Mouse (Mus musculus): ENCODE measurements around the gene Hk1. TPM values are rescaled to one million over a fixed set of nuclear protein-coding genes. Genes with fewer than 3 reads are reported as not detected.
"Not testable (repeated sequence)": the region's sequence is repeated elsewhere in the genome, so short reads cannot be mapped to it uniquely, and the experiment has no call there.

Hk1 gene
- total RNA-seq, 4 experiments from 2014 or later = 3.3 to 6.0 (median 5.3) TPM

DNA sequence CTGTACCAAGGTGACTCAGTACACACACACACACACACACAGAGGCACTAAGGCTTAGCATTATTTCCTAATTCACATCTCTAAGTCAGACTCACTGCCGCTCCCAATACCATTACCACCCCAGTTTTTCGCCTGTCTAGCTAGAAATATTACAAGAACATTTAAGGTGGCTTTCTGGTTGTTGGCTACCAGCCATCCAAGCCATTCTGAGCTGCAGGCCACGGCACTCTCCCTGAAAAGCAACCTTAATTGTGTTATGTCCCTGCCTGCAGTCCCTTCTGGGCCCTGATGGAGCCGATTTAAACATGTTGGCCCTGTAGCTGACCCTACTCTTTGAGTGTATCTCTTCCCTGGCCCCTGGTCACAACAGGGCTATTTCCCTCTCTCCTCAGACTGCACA is 37.8 kb downstream of the Hk1 start:
- DNase-seq (ENCODE audit: low spot score in 2 of 2) = no peak

DNA sequence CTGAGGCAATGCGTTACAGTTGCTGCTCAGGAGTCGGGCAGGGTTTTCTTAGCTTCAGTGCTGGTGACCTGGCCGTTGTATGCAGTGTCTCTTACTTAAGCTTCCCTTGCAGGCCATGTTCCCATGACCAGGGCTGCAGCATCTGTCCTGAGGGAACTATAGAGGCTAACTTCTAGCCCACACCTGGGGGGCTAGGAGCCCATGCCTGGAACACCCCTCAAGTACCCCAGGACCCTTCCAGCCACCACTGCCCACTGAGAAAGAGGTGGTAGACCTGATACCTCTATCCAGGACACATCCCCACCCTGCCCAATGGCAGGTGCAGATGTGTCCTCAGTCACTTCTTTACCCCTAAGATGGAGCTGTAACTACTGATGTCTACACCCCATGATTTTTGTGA is 38.7 kb downstream of the Hk1 start:
- DNase-seq (ENCODE audit: low spot score in 2 of 2) = no peak

DNA sequence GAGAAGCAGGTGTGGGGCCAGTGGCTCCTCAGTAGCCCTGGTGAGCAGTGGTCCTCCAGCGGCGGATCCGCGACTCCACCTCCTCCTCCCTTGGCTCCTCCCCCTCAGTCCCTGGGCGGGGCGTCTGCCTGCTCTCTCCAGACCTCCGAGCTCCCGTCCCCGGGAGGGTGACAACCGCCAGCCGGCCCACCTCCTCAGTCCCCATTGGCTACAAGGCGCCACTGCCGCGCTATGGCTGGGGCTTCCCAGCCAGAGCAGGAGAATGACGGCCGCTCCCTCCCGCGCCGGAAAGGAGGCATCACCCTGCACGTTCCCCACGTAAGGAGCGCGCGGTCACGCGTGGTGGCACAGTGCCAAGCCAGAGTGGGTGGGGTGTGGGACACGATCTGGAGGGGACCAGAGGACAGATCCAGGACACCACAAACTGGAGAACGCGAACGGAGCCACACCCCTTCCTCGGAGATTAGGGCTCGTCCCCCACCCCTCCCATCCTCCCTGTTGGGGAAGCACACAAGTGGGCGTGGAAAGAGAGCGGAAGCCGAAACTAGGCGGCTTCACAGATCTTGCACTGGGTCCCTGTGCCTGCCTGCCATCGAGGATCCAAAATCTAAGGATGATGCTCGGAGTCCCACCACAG is 39.5 kb downstream of the Hk1 start:
- peak; percentile 90 to 92 for DNase-seq (ENCODE audit: low spot score in 2 of 2)

DNA sequence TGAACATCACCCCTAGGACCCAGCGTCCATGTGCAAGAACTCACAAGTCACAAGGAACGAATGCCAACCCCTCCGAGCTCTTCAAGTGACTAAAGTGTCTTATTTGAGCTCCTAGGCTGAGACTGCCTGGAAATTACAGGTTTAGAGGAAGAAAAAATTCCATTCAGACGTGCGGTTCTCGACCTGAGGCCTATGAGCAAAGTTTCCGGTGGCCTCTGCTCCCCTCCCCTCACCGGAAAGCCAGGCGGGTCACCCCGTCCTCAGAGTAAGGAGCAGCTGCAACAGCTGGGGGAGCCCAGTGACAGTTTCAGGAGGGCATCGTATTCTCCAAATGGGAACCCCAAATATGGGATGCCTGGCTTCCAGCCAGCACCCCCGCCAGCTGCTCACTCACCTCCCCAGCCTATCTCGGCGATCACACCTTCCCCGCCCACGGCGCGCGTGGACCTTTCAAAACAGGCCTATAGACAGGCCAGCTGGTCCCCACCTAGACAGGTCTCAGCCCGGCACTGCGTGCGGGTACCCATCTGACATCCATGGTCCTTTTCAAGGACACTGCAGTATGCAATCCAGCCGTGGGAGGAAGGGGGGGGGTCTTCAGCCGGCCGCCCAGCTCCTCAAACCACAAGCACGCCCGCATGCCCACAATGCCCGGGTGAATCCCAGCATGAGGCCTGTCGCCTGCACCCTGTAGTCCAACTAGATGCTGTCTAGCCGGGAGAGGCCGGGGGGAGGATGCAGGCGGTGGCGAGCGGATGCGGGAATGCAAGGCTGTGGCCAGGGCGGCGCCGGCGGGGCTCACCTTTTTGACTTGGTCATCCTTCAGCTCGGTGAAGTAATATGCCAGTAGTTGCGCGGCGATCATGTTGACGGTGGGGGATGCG is 40.3 kb downstream of the Hk1 start:
- peak in 1 of 2 experiments; percentile 16 for DNase-seq (ENCODE audit: low spot score in 2 of 2)

DNA sequence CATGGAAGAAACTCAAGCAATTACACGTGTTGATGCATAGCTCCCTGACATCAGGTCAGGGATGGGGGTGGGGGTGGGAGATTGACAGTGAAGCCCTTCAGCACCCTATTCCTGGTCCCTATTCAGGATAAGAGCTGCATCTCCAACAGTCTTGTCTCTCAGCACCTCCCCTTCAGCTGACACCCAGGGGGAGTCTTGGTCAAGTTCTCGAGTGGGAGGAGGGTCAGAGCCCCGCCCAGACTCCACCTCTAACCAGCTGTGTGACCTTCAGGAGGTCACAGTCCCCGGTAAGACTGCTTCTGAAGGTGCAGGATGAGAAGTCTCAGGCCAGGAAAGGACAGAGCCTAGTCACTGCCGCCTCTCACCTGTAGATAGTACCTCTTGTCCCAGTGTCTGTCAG is 41.1 kb downstream of the Hk1 start:
- DNase-seq (ENCODE audit: low spot score in 2 of 2) = no peak

DNA sequence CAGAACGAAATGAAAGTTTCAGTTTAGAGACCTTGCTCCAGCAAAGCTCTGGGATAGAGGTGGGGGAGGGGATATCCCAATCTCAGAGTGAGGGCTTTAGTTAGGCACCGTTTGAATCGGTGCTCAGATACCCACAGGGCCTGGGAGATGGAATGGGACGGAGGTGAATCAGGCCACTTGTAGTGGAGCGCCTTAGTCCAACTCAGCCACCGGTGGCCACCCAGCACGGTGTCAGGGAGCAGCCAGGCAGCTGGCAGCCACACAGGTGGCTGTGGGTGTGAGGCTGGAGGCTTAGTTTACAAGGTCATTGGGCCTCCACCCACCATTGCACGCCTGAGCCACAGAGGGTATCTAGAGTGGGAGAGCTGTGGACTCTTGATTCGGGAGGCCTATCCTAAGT is 41.5 kb downstream of the Hk1 start:
- DNase-seq (ENCODE audit: low spot score in 2 of 2) = no peak

DNA sequence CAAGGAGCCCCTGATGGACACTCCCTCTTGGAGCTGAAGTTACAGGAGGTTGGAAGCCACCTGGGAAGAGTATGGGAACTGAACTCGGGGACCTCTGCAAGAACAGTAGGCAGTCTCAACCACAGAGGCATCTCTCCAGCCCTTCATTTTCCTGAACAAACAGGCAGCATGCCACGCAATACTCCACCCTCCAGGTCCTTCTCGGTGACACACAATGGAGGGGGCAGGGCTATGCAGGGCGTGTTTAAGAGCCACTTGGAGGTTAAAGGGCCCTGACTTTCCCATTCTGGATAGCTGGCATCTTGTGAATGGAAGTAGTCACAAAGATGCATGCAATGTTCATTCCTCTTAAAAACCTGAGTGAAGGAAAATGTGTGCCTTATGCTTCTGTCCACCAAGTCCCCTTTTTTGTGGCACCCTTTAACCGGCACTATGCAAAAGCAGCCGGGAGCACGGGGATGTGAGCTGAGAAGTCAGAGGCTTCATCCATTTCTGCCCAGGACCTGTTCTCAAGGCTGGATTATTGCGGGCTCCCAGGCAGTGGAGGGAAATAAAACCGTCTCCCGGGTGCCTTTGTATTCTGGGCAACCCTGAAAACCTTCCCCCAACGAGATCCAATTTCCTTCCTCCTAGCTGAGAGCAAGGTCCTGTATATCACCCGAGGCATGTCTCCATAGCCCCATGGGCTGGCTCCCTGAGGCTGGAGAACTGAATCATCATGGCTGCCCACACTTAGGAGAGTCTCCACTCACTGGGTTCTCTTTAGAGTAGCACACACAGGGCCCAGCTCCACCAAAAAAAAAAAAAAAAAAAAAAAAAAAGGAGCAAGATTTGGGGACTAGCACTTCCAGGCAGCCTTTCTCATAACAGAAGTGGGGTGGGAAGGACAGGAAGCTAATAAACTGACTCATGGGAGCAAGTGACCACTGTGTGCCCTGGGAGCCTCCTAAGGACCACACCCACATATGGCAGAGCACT is 42.8 kb downstream of the Hk1 start:
- no peak for DNase-seq (ENCODE audit: low spot score in 2 of 2)

DNA sequence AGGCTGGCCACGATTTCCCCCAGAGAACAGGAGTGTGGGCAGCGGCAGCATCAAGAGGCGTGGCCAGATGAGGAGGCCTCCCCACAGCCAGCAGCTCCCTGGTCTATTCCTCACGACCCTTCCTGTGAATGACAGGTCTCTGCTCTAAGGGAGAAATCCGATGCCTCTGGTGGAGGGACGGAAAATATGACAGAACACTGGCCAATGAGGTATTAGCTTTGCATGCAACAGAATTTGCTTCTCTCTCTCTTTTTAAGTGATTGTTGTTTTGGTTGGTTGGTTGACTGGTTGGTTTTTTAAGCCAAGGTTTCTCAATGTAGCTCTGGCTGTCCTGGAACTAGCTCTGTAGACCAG is 44.3 kb downstream of the Hk1 start:
- no peak for DNase-seq (ENCODE audit: low spot score in 2 of 2)

DNA sequence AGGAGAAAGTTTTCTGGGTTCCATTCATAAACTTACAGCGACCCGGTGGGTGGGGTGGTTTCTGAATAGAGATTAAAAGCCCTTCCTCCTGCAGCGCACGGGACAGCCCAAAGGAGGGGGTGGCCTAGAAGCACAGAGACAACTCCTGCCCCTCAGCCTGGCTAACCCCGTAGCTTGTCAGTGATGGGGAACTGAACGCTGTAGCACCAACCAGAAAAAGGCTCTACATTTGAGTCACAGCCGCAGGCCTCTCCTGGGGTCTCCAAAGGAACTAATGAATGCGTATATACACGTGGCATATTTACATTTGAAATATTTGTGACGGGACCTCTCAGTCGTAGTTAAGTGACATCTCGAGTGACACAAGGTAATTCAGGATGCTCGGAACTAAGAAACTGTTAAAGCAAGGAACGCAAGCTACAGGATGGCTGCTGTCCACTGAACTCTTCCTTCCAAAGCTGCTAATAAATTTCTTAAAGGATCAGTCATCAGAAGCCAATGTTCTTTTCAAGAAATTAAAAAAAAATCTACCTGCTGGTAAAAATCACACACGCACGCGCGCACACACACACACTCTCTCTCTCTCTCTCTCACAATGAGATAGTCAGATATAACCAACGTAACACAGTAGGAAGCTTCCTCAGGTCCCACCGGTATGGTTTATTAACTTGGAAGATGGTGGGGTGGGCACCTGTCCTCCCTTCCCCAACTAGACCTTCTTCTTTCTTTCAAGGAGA is 44.9 kb downstream of the Hk1 start:
- DNase-seq (ENCODE audit: low spot score in 2 of 2) = no peak

DNA sequence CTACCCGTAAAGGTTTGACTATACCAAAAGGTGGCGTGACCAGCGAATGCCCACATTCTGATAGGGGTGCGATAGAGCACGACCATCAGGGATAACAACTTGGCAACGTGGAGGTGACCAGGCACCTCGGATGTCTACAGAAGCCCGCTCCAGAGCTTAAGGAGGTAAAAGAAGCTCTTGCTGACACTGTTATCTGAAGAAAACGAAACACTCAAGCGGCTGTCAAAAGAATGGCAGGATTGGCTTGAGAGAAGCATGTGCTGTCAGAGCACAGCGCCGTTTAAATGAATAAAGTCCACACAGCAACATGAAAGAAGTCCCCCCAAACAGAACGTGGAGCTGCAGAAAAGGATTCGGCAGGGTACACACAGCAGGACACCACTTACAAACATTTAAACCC is 46.4 kb downstream of the Hk1 start:
- DNase-seq (ENCODE audit: low spot score in 2 of 2) = no peak

DNA sequence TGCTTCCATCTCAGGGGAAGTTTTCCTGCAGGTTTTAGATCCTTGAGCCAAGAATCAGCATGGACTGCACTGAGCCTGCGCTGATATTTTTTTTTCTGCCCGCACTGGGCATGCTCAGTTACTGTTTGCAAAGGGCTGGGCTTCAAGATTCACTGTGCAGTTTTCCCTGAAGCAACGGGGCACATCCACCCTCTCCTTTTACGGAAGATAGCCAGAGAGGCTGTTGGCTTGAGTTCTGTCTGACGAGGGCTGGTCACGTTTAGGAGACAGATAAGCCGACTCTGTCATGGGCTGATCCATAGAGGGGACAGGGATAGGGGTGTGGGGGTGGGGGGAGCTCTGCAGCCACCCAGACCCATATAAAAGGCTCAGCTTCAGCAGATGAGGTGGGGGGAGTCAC is 47.2 kb downstream of the Hk1 start:
- no peak for DNase-seq (ENCODE audit: low spot score in 2 of 2)

DNA sequence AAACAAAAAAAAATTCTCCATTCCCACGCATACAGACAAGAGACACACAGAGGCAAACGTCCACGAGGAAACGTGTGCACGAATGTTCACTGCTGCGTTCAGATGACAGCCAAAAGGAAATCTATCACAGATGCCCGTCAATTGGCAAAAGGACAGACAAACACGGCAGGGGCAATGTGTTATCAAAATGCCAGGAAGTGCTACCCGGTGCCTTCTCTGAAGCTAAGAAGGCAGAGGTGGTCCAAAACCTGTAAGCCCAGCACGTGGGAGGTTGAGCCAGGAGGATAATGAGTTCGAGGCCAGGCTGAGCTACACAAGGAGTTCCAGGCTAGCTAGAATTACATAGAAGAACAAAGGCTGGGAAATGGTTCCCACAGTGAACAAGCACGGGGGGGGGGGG is 47.9 kb downstream of the Hk1 start:
- no peak for DNase-seq (ENCODE audit: low spot score in 2 of 2)

DNA sequence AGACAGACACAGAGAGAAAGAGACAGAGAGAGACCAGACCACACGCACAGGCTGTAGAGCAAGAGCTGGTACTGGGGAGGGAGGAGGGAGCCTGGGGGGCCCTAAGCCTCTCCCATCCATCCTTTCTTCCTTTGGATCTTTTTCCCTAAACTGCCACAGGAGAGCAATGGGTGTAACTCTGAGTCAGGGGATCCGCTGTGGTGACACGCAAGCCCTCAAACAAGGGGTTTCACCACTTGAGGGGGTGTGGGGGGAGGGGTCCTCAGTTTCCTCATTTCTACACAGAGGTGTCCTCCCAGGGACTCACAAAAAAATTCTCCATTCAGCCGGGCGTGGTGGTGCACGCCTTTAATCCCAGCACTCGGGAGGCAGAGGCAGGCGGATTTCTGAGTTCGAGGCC is 48.4 kb downstream of the Hk1 start:
- no peak for DNase-seq (ENCODE audit: low spot score in 2 of 2)

DNA sequence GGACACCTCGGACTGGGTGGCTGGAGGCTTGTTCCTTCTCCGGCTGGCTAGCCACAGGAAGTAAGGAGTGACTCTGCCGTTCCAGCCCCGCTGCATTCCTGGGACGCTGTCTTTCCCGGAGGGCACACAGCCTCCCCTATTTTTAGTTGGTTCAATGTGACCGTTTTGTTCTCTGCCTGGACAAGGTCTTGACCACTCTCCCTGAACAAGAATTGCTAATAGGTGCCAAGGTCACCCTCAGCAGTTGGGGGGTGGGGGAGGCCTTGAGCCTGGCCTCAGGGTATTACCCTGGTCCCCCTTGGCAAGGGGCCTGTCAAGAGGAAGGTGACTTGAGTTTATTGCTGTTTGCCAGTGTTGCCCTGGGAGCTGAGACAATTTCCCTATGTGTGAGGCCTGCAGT is 49.9 kb downstream of the Hk1 start:
- no peak for DNase-seq (ENCODE audit: low spot score in 2 of 2)

DNA sequence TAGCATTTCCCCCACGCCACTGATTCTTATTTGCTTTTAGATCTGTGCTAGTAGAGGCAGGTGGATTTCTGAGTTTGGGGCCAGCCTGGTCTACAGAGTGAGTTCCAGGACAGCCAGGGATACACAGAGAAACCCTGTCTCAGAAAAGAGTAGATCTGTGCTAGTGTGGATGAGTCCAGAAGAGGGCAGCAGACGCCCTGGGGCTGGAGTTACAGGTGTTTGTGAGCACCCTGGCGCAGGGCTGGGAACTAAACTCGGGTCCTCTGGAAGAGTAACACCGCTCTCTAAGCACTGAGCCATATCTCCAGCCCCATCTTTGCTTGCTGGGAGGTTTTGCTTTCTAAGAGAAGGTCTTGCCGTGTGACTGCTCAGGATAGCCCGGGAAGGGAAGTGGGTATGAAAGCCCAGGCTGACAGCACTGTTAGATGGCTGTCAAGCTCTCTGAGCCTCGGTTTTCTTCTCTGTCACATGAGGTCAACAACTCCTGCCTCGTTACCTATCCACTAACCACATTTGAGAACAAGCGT is 50.8 kb downstream of the Hk1 start:
- no peak for DNase-seq (ENCODE audit: low spot score in 2 of 2)

DNA sequence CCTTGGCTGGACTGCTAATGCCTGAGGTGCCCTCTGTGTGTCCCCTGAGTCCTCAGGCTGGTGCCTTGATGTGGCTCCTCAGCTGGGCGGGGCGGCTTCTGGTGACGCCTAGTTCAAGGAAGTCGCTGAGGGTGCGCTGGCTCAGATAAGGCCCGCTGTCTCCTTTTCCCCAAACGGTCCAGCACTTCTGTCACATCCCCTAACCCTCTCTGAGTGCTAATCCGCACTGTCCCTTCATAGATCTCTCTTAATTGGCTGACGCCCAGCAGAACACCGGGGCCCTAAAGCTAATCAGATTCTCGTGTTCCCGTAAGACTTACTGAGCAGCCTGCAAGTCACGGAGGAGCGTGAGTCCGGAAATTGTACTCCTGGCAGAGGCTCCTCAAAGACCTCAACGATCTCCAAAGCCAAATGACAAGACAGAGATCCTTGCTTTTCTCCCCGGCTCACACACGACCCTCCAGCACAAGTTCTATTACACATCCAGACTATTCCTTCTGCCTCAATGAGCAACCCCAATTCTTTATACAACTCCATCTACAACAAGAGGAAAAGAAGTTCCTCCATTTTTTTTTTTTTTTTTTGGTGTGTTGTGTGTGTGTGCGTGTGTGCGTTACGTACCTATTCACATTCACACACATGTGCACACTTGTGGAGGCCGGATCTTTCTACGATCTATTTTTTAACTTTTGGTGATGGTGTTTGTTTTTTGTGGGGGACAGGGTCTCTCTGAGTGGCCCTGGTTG is 52.0 kb downstream of the Hk1 start:
- DNase-seq (ENCODE audit: low spot score in 2 of 2) = no peak

DNA sequence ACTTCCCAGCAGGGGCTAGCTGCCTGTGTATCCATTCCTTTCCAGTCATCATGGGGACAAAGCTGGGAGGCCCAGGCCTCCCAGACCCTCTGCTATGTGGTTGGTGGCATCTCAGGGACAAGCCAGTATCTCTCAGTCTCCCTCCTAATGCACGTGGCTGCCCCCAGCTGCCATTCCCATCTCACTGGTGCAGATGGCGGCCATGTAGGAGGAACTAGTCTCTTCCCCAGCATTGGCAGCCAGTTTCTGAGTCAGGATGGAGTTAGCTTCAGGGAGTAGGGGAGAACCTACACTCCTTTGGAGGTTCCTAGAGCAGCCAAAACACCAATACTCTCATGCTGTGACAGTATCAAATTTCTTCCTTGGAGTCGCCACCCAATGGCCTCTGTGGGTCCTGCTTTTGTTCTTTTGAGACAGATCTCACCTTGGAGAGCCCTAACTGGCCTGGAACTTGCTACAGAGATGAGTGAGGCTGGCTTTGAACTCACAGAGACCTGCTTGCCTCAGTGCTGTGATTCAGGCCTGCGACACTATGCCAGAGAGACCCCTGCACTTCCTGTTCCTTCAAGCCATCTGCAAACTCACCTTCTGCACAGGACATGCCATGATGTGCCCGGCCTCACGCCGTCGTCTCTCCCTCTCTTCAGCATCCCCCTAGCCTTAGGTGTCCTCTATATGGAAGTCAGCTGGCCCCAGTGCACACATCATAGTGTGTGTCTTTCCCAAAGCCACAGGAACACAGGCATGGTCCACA is 52.7 kb downstream of the Hk1 start:
- no peak for DNase-seq (ENCODE audit: low spot score in 2 of 2)

DNA sequence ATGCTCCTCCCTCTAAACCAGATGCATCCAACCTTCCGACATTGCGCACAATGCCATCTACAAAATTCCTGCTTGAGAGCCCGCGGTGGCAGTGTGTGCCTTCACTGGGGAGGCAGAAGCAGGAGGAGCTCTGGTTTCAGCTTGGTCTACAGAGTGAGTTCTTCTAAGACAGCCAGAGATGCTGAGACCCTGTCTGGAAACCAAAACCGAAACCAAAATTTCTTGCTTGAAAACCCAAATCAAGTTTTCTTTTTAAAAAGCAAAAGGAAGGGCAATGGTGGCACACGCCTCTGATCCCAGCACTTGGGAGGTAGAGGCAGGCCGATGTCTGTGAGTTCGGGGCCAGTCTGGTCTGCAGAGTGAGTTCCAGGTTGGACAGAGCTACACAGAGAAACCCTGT is 53.7 kb downstream of the Hk1 start:
- no peak for DNase-seq (ENCODE audit: low spot score in 2 of 2)

DNA sequence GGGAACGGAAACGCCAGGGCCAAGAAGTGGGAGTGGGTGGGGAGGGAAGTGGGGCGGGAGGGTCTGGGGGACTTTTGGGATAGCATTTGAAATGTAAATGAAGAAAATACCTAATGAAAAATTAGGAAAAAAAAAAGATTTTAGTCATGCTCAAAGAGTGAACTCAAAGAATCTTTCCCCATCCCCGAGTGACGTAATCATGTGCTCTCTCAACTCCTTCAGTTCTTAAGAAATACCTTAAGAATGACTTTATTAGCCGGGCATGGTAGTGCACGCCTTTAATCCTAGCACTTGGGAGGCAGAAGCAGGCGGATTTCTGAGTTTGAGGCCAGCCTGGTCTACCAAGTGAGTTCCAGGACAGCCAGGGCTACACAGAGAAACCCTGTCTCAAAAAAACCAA is 56.9 kb downstream of the Hk1 start:
- DNase-seq (ENCODE audit: low spot score in 2 of 2) = not testable (repeated sequence)

DNA sequence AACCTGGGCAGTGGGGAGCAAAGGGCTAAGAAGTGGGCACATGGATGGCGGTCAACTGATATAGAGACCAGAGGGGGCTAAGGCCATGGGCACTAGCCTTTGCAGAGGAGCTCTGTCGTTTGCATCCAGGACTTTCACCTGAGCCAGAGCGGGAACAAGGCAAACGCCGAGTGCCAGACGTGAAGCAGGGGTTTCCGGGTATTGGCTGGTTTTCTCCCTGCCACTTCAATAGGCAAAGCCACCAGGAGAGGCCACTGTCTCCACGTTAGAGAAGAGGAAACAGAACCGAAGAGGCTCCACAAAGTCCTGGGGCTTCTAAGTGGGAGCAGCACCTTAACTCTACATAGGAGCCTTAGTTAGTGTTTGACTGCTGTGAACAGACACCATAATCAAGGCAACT is 58.3 kb downstream of the Hk1 start:
- DNase-seq (ENCODE audit: low spot score in 2 of 2) = no peak
